Mouse (Mus musculus): Measurements from ENCODE around the gene Cyb561a3. TPM values are rescaled to one million over a fixed set of nuclear protein-coding genes. Genes with fewer than 3 reads are reported as not detected.

The Cyb561a3 gene
- polyA plus RNA-seq, 1 experiment from 2014 or later = 22.5 TPM

- Histone ChIP-seq H3K9me3 (ENCODE audit: control insufficient read depth, low read length) (no peaks in the 10 kb centered on the region), H3K4me1 (ENCODE audit: control insufficient read depth, insufficient read depth, low read length) (no peaks in the 10 kb centered on the region), H3K27ac (ENCODE audit: low read length) (no peak overlapping the region), H3K4me3 (ENCODE audit: low read length) (no peak overlapping the region), H3K27me3 (replicated peaks; ENCODE audit: control insufficient read depth, insufficient read depth, low read length) (no peaks in the 10 kb centered on the region), H3K4me2 (ENCODE audit: low read depth, low read length) (0 out of 2 replicates have a peak overlapping the region, but pooled peaks have one; percentile 17), H3K36me3 (ENCODE audit: control insufficient read depth, insufficient read depth, low read length) (no peaks in the 10 kb centered on the region; the same call in 1 of the 2 replicates), H3K9ac (ENCODE audit: low read depth, low read length) (no peak overlapping the region)
- peak; percentile 95 for ATAC-seq
- WGBS = 60% methylated on average over 8 of the region's 8 CpGs
Observed at GRCm38 (mm10) chr19:10585112-10585511, 8.1 kb downstream of the Cyb561a3 start.

DNA sequence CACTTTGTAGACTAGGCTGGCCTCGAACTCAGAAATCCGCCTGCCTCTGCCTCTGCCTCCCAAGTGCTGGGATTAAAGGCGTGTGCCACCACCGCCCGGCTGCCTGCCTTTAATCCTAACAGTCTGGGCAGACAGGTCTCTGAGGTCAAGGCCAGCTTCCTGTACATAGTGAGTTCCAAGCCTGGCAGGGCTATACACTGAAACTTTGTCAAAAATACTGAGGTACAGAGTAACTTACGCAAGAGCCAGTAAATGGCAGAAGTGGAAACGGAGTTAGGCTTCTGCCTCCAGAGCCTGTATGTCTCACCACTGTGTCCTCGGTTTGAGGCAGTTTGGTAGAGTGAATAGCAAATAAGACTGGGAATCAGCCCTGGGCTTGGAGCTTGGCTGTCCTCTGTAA, 10.3 kb downstream of the Cyb561a3 start:
- ATAC-seq = no peak
- WGBS = 87% methylated on average over 8 of the region's 8 CpGs

DNA sequence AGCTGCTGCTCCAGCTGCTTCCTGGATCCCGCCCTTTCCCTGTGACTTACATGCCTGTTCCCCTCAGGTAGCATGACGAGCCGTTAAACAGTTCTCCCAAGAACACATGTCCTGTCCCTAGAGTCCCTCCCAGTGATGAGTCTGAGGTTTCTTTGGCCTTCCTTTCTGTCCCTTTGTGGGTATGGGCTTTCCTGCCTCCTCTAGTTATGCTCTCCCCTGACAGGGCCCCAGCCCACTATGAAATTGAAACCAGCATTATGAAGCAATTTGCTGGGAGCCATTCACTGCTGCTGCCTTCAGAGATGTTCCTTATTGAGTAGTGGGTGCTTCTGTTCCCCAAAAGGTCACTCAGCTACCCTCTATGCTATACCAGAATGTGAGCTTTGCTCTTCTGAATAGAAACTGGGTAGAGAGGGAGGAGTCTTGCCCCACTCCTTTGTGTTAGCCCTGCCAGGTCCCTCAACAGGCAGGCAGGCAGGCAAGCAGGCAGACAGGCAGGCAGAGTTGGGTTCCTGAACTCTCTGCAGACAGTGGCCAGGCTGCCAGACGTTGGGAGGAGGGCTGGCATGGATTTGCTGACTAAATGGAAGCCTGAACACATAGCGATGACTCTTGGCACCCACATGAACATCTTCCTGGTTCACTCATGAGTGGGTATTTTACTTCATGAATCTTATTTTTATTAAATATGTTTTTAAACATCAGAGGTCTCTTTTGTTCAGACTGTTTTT, 12.3 kb downstream of the Cyb561a3 start:
- Histone ChIP-seq H3K36me3 (ENCODE audit: control insufficient read depth, insufficient read depth, low read length) (peaks cover 9% of the 10 kb centered on the region), H3K4me3 (ENCODE audit: low read length) (no peak overlapping the region), H3K27ac (ENCODE audit: low read length) (no peak overlapping the region; the same call in 1 of the 2 replicates), H3K9me3 (ENCODE audit: control insufficient read depth, low read length) (no peaks in the 10 kb centered on the region), H3K27me3 (replicated peaks; ENCODE audit: control insufficient read depth, insufficient read depth, low read length) (no peaks in the 10 kb centered on the region), H3K4me1 (ENCODE audit: control insufficient read depth, insufficient read depth, low read length) (no peaks in the 10 kb centered on the region), H3K9ac (ENCODE audit: low read depth, low read length) (no peak overlapping the region), H3K4me2 (ENCODE audit: low read depth, low read length) (no peak overlapping the region)
- ATAC-seq = no peak
- 57% methylated on average over 5 of the region's 5 CpGs for WGBS

More for the DNA sequence above, 10.3 kb downstream of the Cyb561a3 start:
- H3K27ac ChIP-seq (ENCODE audit: low read length) = no peak overlapping the region
- no peaks in the 10 kb centered on the region for H3K9me3 ChIP-seq (ENCODE audit: control insufficient read depth, low read length)
- no peaks in the 10 kb centered on the region for H3K4me1 ChIP-seq (ENCODE audit: control insufficient read depth, insufficient read depth, low read length)
- H3K4me3 ChIP-seq (ENCODE audit: low read length) = no peak overlapping the region
- H3K36me3 ChIP-seq (ENCODE audit: control insufficient read depth, insufficient read depth, low read length) = peaks cover 4% of the 10 kb centered on the region
- H3K27me3 ChIP-seq (replicated peaks; ENCODE audit: control insufficient read depth, insufficient read depth, low read length) = no peaks in the 10 kb centered on the region
- H3K9ac ChIP-seq (ENCODE audit: low read depth, low read length) = no peak overlapping the region
- H3K4me2 ChIP-seq (ENCODE audit: low read depth, low read length) = no peak overlapping the region

DNA sequence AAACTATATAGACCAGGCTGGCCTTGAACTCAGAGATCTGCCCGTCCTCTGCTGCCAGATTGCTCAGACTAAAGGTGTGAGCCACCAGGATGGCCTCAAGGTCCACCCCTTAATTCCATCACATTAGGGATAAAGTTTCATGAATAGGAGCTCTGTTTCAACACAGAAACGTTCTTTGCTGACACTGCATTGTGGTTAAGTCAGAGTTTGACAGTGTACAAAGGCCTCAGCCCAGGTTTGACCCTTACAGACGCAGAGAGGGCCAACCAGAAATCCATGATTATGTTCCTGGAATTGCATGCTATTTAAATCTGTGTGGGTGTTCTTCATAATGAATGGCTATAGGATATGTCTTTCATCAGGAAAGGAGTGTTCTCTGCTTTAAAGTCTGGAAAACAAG, 13.3 kb downstream of the Cyb561a3 start:
- no peak overlapping the region for H3K4me2 ChIP-seq (ENCODE audit: low read depth, low read length)
- ATAC-seq = no peak

GRCm38 (mm10) chr19:10591659-10592377, 14.8 kb downstream of the Cyb561a3 start:
- Histone ChIP-seq H3K27ac (ENCODE audit: low read length) (no peak overlapping the region), H3K4me3 (ENCODE audit: low read length) (no peak overlapping the region), H3K4me1 (ENCODE audit: control insufficient read depth, insufficient read depth, low read length) (no peaks in the 10 kb centered on the region), H3K36me3 (ENCODE audit: control insufficient read depth, insufficient read depth, low read length) (peaks cover 9% of the 10 kb centered on the region), H3K9ac (ENCODE audit: low read depth, low read length) (no peak overlapping the region), H3K4me2 (ENCODE audit: low read depth, low read length) (no peak overlapping the region), H3K9me3 (ENCODE audit: control insufficient read depth, low read length) (no peaks in the 10 kb centered on the region), H3K27me3 (replicated peaks; ENCODE audit: control insufficient read depth, insufficient read depth, low read length) (no peaks in the 10 kb centered on the region)
- WGBS = 91% methylated on average over 6 of the region's 6 CpGs
- no peak for ATAC-seq

More for the DNA sequence above, 13.3 kb downstream of the Cyb561a3 start:
- no peak overlapping the region for H3K9ac ChIP-seq (ENCODE audit: low read depth, low read length)
- H3K27ac ChIP-seq (ENCODE audit: low read length) = no peak overlapping the region
- H3K4me3 ChIP-seq (ENCODE audit: low read length) = no peak overlapping the region
- H3K9me3 ChIP-seq (ENCODE audit: control insufficient read depth, low read length) = no peaks in the 10 kb centered on the region
- 70% methylated on average over 3 of the region's 3 CpGs for WGBS
- H3K36me3 ChIP-seq (ENCODE audit: control insufficient read depth, insufficient read depth, low read length) = peaks cover 9% of the 10 kb centered on the region
- no peaks in the 10 kb centered on the region for H3K27me3 ChIP-seq (replicated peaks; ENCODE audit: control insufficient read depth, insufficient read depth, low read length)
- H3K4me1 ChIP-seq (ENCODE audit: control insufficient read depth, insufficient read depth, low read length) = no peaks in the 10 kb centered on the region

DNA sequence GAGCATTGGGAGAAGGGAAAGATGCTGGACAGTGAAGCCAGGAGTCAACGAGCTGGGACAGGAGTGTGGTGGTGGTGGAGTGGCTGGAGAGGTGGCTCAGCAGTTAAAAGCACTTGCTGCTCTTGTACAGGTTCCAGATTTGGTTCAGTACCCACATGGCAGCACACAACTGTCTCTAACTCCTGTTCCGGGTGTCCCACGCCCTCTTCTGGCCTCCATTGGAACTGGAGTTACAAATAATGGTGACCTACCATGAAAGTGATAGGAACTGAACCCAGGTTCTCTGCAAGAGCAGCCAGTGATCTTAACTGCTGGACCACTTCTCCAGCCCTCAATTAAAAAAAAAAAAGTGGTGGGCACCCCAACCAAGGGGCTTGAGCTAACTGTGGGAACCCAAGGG, 21.2 kb downstream of the Cyb561a3 start:
- Histone ChIP-seq H3K4me1 (ENCODE audit: control insufficient read depth, insufficient read depth, low read length) (0 out of 2 replicates have a peak, but pooled peaks cover 2% of the 10 kb centered on the region), H3K36me3 (ENCODE audit: control insufficient read depth, insufficient read depth, low read length) (no peaks in the 10 kb centered on the region; the same call in 1 of the 2 replicates), H3K9ac (ENCODE audit: low read depth, low read length) (no peak overlapping the region), H3K27ac (ENCODE audit: low read length) (no peak overlapping the region), H3K4me2 (ENCODE audit: low read depth, low read length) (no peak overlapping the region), H3K9me3 (ENCODE audit: control insufficient read depth, low read length) (no peaks in the 10 kb centered on the region), H3K27me3 (replicated peaks; ENCODE audit: control insufficient read depth, insufficient read depth, low read length) (no peaks in the 10 kb centered on the region), H3K4me3 (ENCODE audit: low read length) (no peak overlapping the region)
- 46% methylated on average over 3 of the region's 3 CpGs for WGBS
- no peak for ATAC-seq

DNA sequence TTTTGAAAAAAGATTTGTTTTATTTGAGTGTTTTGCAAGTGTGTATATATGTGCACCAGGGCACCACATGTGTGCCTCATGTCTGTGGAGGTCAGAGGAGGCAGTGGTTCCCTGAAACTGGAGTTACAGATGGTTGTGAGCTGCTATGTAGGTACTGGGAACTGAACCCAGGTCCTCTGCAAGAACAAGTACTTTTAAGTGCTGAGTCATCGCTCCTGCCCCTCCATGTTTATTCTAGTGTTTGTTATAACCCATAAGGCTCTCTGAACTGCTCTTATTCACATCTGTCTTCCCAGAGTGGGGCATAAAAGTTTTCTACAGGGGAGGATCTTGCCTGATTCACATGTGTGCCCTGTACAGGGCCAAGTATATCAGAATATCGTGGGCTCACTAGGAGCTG, 22.7 kb downstream of the Cyb561a3 start:
- Histone ChIP-seq H3K4me1 (ENCODE audit: control insufficient read depth, insufficient read depth, low read length) (peaks cover 8% of the 10 kb centered on the region), H3K27ac (ENCODE audit: low read length) (no peak overlapping the region), H3K9me3 (ENCODE audit: control insufficient read depth, low read length) (no peaks in the 10 kb centered on the region), H3K36me3 (ENCODE audit: control insufficient read depth, insufficient read depth, low read length) (no peaks in the 10 kb centered on the region), H3K27me3 (replicated peaks; ENCODE audit: control insufficient read depth, insufficient read depth, low read length) (no peaks in the 10 kb centered on the region), H3K9ac (ENCODE audit: low read depth, low read length) (no peak overlapping the region), H3K4me2 (ENCODE audit: low read depth, low read length) (no peak overlapping the region), H3K4me3 (ENCODE audit: low read length) (no peak overlapping the region)
- no peak for ATAC-seq
- WGBS = 89% methylated on average over 2 of the region's 2 CpGs

DNA sequence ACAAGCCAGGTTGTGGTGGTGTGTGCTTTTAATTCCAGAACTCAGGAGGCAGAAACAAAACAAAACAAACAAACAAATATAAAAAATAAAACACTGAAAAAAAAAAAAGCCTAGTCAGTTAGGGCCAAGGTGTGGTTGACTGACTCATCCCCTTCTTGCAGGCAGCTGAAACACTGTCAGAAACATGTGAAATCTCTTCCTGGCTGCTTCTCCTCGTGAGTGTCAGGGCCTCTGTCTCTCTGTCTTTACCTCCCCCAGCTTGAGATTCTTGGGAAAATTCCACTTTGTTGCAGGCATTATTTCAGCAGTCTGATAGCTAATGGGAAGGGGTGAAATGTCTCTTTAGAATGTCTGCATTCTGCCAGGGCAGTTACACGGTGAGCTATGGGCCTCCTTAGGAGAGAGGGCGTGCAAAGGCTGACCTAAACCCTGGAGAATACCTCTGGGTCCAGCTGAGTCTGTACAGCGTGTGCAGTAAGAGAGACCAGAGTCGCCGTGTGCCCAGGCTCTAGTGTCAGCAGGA, 25.3 kb downstream of the Cyb561a3 start:
- no peak for ATAC-seq
- H3K4me1 ChIP-seq (ENCODE audit: control insufficient read depth, insufficient read depth, low read length) = peaks cover 17% of the 10 kb centered on the region
- peak overlapping the region; percentile 34 for H3K4me3 ChIP-seq (ENCODE audit: low read length)
- H3K9me3 ChIP-seq (ENCODE audit: control insufficient read depth, low read length) = no peaks in the 10 kb centered on the region
- H3K9ac ChIP-seq (ENCODE audit: low read depth, low read length) = peak overlapping the region; percentile 60
- no peaks in the 10 kb centered on the region for H3K36me3 ChIP-seq (ENCODE audit: control insufficient read depth, insufficient read depth, low read length)
- H3K27me3 ChIP-seq (replicated peaks; ENCODE audit: control insufficient read depth, insufficient read depth, low read length) = no peaks in the 10 kb centered on the region
- peak overlapping the region; percentile 80 for H3K27ac ChIP-seq (ENCODE audit: low read length)
- peak overlapping the region; percentile 49 for H3K4me2 ChIP-seq (ENCODE audit: low read depth, low read length)
- 7% methylated on average over 6 of the region's 6 CpGs for WGBS

GRCm38 (mm10) chr19:10602787-10603186, 25.8 kb downstream of the Cyb561a3 start:
- ATAC-seq = peak; percentile 47
- no peaks in the 10 kb centered on the region for H3K9me3 ChIP-seq (ENCODE audit: control insufficient read depth, low read length)
- H3K27ac ChIP-seq (ENCODE audit: low read length) = peak overlapping the region; percentile 80
- peak overlapping the region; percentile 97 for H3K9ac ChIP-seq (ENCODE audit: low read depth, low read length)
- WGBS = 1% methylated on average over 9 of the region's 9 CpGs
- H3K36me3 ChIP-seq (ENCODE audit: control insufficient read depth, insufficient read depth, low read length) = 0 out of 2 replicates have a peak, but pooled peaks cover 2% of the 10 kb centered on the region
- peak overlapping the region; percentile 61 for H3K4me2 ChIP-seq (ENCODE audit: low read depth, low read length)
- H3K4me1 ChIP-seq (ENCODE audit: control insufficient read depth, insufficient read depth, low read length) = peaks cover 17% of the 10 kb centered on the region
- H3K4me3 ChIP-seq (ENCODE audit: low read length) = peak overlapping the region; percentile 91
- no peaks in the 10 kb centered on the region for H3K27me3 ChIP-seq (replicated peaks; ENCODE audit: control insufficient read depth, insufficient read depth, low read length)

Measured in intestine, embryonic 16.5 days (tissue).